Mouse (Mus musculus) liver, adult 2 months (tissue): ENCODE results near the gene Grk4.

Experiments used
- CTCF ChIP-seq: fragments of 200-500 bp; IDR thresholded peaks from 2 replicates; pipeline ENCODE4 v1.5.1; 2011; ENCODE audit warnings: low read depth, low read length, control low read depth
- POLR2A ChIP-seq: fragments of 200-500 bp; IDR thresholded peaks from 2 replicates; pipeline ENCODE4 v1.6.1; 2011; ENCODE audit warnings: low read length, control low read depth; ENCODE audit not compliant: insufficient read depth; ENCODE audit errors: extremely low read depth

GRCm38 (mm10) chr5:34689868-34690267 is 29.7 kb downstream of the Grk4 start:
- TF ChIP-seq CTCF (no peak), POLR2A (no peak)
